ENCODE assay signal across 23 mouse cellular contexts in the genomic region with DNA sequence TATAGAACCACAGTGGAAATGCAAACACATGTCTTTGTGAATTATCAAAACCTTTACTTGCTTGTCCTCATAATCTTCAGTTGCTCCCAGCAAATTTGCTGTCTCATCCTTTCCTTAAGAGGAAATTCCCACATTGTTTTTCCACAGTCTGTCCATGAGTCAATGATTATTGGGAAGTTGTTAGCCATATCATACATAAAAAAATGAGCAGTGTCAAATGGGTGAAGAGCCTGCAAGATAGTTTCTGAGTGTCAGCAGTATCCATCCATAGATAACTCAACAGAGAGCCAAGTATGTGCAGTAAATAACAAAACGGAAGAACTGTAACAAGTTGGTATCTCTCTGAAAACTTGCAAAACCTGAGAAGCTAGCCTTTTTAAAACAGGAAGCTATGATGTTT. TPM values are rescaled to one million over a fixed set of nuclear protein-coding genes. Genes with fewer than 3 reads are reported as not detected.
"Had no signal": no experiment of that assay in that cellular context is flagged by ENCODE, and none has a peak within 500 bp of the region (broad histone marks: within the 10 kb centered on the region; RNA-seq: fewer than 3 reads in every experiment).

Ccr3 (plus strand) TSS at position 301 of the 400 bp plus-strand sequence.

- ATAC-seq: intestine, embryonic 16.5 days; liver, postnatal 0 days; lung, postnatal 0 days had no signal

- H3K9ac ChIP-seq: limb, embryonic 12.5 days; limb, embryonic 15.5 days; liver, embryonic 14.5 days; liver, postnatal 0 days; lung, embryonic 14.5 days; neural tube, embryonic 13.5 days; stomach, embryonic 15.5 days had no signal

- DNase-seq: kidney, adult 18-20 months; kidney, adult 9 months; kidney, postnatal 25 days; left cerebral cortex, postnatal 4 days; liver, postnatal 0 days; lung, embryonic 14.5 days; midbrain, embryonic 14.5 days; right cerebral cortex, postnatal 14 days; right cerebral cortex, postnatal 4 days; thymus, postnatal 36 days had no signal

- H3K4me3 ChIP-seq: limb, embryonic 12.5 days; limb, embryonic 15.5 days; neural tube, embryonic 13.5 days; stomach, embryonic 15.5 days had no signal

- H3K36me3 ChIP-seq: limb, embryonic 12.5 days; limb, embryonic 15.5 days; neural tube, embryonic 13.5 days; stomach, embryonic 15.5 days had no signal

- H3K4me1 ChIP-seq: limb, embryonic 12.5 days; limb, embryonic 15.5 days; neural tube, embryonic 13.5 days; stomach, embryonic 15.5 days had no signal

- H3K27ac ChIP-seq: limb, embryonic 12.5 days; limb, embryonic 15.5 days; liver, embryonic 14.5 days; neural tube, embryonic 13.5 days; stomach, embryonic 15.5 days had no signal

- H3K27me3 ChIP-seq: limb, embryonic 12.5 days; limb, embryonic 15.5 days; neural tube, embryonic 13.5 days; stomach, embryonic 15.5 days had no signal

- H3K9me3 ChIP-seq: limb, embryonic 12.5 days; limb, embryonic 15.5 days; neural tube, embryonic 13.5 days; stomach, embryonic 15.5 days had no signal

RNA-seq across cellular contexts. Expression of gene Ccr3, which starts in this region (rescaled TPM):
- total RNA-seq: layer of hippocampus, postnatal 14 days; left cerebral cortex, adult 8-10 months; left cerebral cortex, postnatal 4 days; megakaryocyte-erythroid progenitor cell, adult 5-6 weeks; midbrain, postnatal 0 days had no signal
- polyA plus RNA-seq: kidney, embryonic 16.5 days; limb, embryonic 12.5 days; limb, embryonic 15.5 days; lung, embryonic 14.5 days; midbrain, embryonic 11.5 days; midbrain, embryonic 14.5 days; midbrain, postnatal 0 days; neural tube, embryonic 13.5 days had no signal
